Mouse (Mus musculus) adrenal gland, postnatal 25 days (tissue): Measurements from ENCODE around the gene Gm5751. TPM values are rescaled to one million over a fixed set of nuclear protein-coding genes. Genes with fewer than 3 reads are reported as not detected.
"Not testable (repeated sequence)": the region's sequence is repeated elsewhere in the genome, so short reads cannot be mapped to it uniquely, and the experiment has no call there.

Experiments
- DNase-seq: peaks from one replicate; pipeline ENCODE4 v3.0.0; 2021; ENCODE audit warnings: mixed read lengths
- long read RNA-seq: library from polyadenylated mRNA; stranded (forward); transcript quantifications from one replicate; pipeline ENCODE4 v2.0.0, GENCODE M21; 2021
- total RNA-seq: library from RNA; stranded (reverse); gene quantifications from 2 replicates; pipeline ENCODE4 v1.2.3, GENCODE M21; 2021

Gm5751 gene
- not detected in 2 replicates for total RNA-seq
- long read RNA-seq, result 0 reads

GRCm38 (mm10) chrX:8873953-8874352 is at the start of gene Gm5751:
Gm5751 (plus strand) TSS chrX:8874253.
- not testable (repeated sequence) for DNase-seq

GRCm38 (mm10) chrX:8832043-8832442 is 42.0 kb upstream of the Gm5751 start:
- DNase-seq, result peak; percentile 44

GRCm38 (mm10) chrX:8843694-8844093 is 30.4 kb upstream of the Gm5751 start, which contains the start of gene Gm6592:
Gm6592 (plus strand) TSS chrX:8843994.
- no peak for DNase-seq

GRCm38 (mm10) chrX:8852486-8852885 is 21.6 kb upstream of the Gm5751 start:
- DNase-seq, result no peak

GRCm38 (mm10) chrX:8864331-8864730 is 9.7 kb upstream of the Gm5751 start:
- DNase-seq, result peak; percentile 69

GRCm38 (mm10) chrX:8884336-8884735 is 10.3 kb downstream of the Gm5751 start:
- DNase-seq, result no peak

GRCm38 (mm10) chrX:8891975-8892342 is 17.9 kb downstream of the Gm5751 start:
- no peak for DNase-seq

- DNase-seq, result peak; percentile 80
Measured at GRCm38 (mm10) chrX:8892343-8893155, 18.5 kb downstream of the Gm5751 start, which contains the start of gene B630019K06Rik. B630019K06Rik (plus strand) TSS chrX:8892382.

GRCm38 (mm10) chrX:8893182-8893651 is 19.2 kb downstream of the Gm5751 start:
- peak; percentile 22 for DNase-seq

GRCm38 (mm10) chrX:8900823-8901222 is 26.8 kb downstream of the Gm5751 start:
- no peak for DNase-seq

- DNase-seq, result no peak
Measured at GRCm38 (mm10) chrX:8901906-8902472, 27.9 kb downstream of the Gm5751 start.

- no peak for DNase-seq
Measured at GRCm38 (mm10) chrX:8921080-8921479, 47.0 kb downstream of the Gm5751 start.

GRCm38 (mm10) chrX:8921813-8922607 is 48.0 kb downstream of the Gm5751 start:
- peak; percentile 11 for DNase-seq

GRCm38 (mm10) chrX:8927308-8927707 is 53.3 kb downstream of the Gm5751 start:
- no peak for DNase-seq

Other genes with a start within 250 kb of the Gm5751 start
- gene Ssxb8, start 183.4 kb upstream of the Gm5751 start, total RNA-seq, result not detected in 2 replicates
- gene Ssx9, start 125.8 kb upstream of the Gm5751 start, total RNA-seq, result not detected in 2 replicates
- not detected in 2 replicates for gene Ssxb5, start 70.6 kb upstream of the Gm5751 start, total RNA-seq
- gene Gm6592, start 30.3 kb upstream of the Gm5751 start, total RNA-seq, result not detected in 2 replicates
- 9.9 and 10.9 TPM in 2 replicates for gene B630019K06Rik, start 18.1 kb downstream of the Gm5751 start, total RNA-seq
- gene Fthl17b, start 88.7 kb downstream of the Gm5751 start, total RNA-seq, result not detected in 2 replicates
- gene Fthl17c, start 102.3 kb downstream of the Gm5751 start, total RNA-seq, result not detected in 2 replicates
- gene Fthl17d, start 112.5 kb downstream of the Gm5751 start, total RNA-seq, result not detected in 2 replicates
- gene Fthl17e, start 159.2 kb downstream of the Gm5751 start, total RNA-seq, result not detected in 2 replicates
- not detected in 2 replicates for gene Fthl17f, start 188.8 kb downstream of the Gm5751 start, total RNA-seq
- gene 4930402K13Rik, start 230.3 kb downstream of the Gm5751 start, total RNA-seq, result not detected in 2 replicates